Mouse (Mus musculus): ENCODE results near the gene Hltf. TPM values are rescaled to one million over a fixed set of nuclear protein-coding genes. Genes with fewer than 3 reads are reported as not detected.

The Hltf gene
- polyA plus RNA-seq, 1 experiment from 2014 or later: 16.5 TPM

DNA sequence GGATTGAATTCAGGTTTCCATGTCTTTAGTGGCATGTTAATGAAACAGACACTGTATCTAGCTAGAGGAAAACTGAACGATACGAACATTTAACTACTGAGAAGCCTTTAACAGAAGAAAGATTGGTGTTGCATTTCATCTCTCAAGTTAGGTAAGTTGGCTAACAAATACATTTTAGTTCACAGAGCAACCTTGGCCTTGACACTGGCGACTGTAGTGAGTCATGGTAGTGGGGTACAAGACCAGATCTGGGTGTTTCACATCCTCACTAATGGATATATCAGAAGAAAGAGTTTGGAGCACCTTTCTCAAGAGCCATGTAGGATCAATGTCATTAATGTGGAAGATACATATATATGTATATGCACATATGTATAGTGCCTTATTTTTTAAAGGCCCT is 94.0 kb downstream of the Hltf start:
- Histone ChIP-seq H3K4me2 (no peak overlapping the region), H3K4me1 (no peaks in the 10 kb centered on the region; the same call in 1 of the 2 replicates), H3K4me3 (replicated peaks) (no peak overlapping the region), H3K27ac (no peak overlapping the region), H3K9me3 (no peaks in the 10 kb centered on the region), H3K27me3 (replicated peaks) (no peaks in the 10 kb centered on the region), H3K9ac (no peak overlapping the region), H3K36me3 (peaks cover 5% of the 10 kb centered on the region; the same call in 1 of the 2 replicates)
- no peak for ATAC-seq (ENCODE audit: insufficient read depth, low FRiP score, low read depth)
- 95% methylated on average over 3 of the region's 3 CpGs for WGBS

DNA sequence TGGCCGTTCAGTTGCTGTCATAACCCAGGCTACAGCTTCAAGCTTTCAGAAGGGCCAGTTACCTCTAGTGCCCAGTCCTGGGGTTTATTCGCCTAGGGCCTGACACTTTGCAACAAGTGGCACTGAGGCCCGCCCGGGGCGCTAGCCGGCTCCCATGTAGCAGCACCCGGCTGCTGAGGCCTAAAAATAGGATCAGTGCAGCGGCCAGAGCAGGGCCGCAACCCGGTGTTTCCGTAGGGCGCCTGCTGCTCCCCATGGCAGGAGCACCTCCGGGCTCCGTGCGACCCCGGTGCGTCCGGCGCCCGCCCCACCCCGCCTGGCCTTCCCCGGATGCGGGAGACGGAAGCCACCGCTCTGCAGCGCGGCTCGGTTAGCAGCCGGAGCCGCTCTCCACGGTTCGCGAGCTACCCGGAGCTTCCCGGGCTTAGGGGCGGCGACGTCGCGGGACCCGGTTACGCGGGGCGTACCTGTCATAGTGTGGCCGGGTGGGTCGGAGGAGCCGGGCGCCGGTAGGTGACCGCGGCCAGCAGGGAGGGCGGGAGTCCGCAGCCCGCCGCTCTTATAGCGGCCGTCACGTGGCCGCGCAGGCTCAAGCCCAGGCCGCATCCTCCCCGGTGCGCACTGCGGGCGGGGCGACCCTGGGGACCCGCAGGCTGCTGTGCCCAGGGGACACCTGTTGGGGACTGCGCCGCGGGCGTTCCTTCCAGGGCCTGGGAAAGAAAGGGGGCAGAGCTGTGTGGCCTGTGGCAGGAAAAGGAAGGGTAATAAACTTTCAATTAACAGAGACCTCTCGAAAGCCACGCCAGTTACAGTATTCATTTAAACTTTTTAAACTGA is 97.1 kb downstream of the Hltf start, which contains the start of gene Gyg:
Gene Gyg (minus strand): TSS at position 787 of the 837 bp plus-strand sequence.
- under 1% methylated on average over 73 of the region's 73 CpGs for WGBS
- Histone ChIP-seq H3K27me3 (replicated peaks) (no peaks in the 10 kb centered on the region), H3K27ac (peak within 1 kb of the TSS; percentile 57; the same call in 1 of the 2 replicates), H3K36me3 (peaks cover 5% of the 10 kb centered on the region; the same call in 1 of the 2 replicates), H3K9me3 (no peaks in the 10 kb centered on the region), H3K4me3 (replicated peaks) (peak within 1 kb of the TSS; percentile 75), H3K9ac (peak within 1 kb of the TSS; percentile 72), H3K4me2 (peak within 1 kb of the TSS; percentile 87), H3K4me1 (no peaks in the 10 kb centered on the region; the same call in 1 of the 2 replicates)
- peak; percentile 95 for ATAC-seq (ENCODE audit: insufficient read depth, low FRiP score, low read depth)

- no peak overlapping the region for H3K4me3 ChIP-seq (replicated peaks)
- WGBS: 76% methylated on average over 6 of the region's 6 CpGs
- no peaks in the 10 kb centered on the region for H3K27me3 ChIP-seq (replicated peaks)
- H3K9ac ChIP-seq: no peak overlapping the region
- H3K27ac ChIP-seq: no peak overlapping the region
- peak overlapping the region; percentile 87 for H3K4me2 ChIP-seq
- no peaks in the 10 kb centered on the region; the same call in 1 of the 2 replicates for H3K4me1 ChIP-seq
- no peaks in the 10 kb centered on the region for H3K9me3 ChIP-seq
- H3K36me3 ChIP-seq: peaks cover 3% of the 10 kb centered on the region; the same call in 1 of the 2 replicates
- no peak for ATAC-seq (ENCODE audit: insufficient read depth, low FRiP score, low read depth)
These were observed 97.9 kb downstream of the Hltf start for GRCm38 (mm10) chr3:20155476-20155875.

GRCm38 (mm10) chr3:20167487-20167886 is 109.9 kb downstream of the Hltf start:
- no peak overlapping the region for H3K9ac ChIP-seq
- no peak overlapping the region for H3K4me2 ChIP-seq
- H3K4me1 ChIP-seq: no peaks in the 10 kb centered on the region
- no peak overlapping the region for H3K4me3 ChIP-seq (replicated peaks)
- no peaks in the 10 kb centered on the region for H3K9me3 ChIP-seq
- no peak overlapping the region for H3K27ac ChIP-seq
- H3K27me3 ChIP-seq (replicated peaks): no peaks in the 10 kb centered on the region
- no peaks in the 10 kb centered on the region for H3K36me3 ChIP-seq
- WGBS: 47% methylated on average over 1 of the region's 1 CpGs
- no peak for ATAC-seq (ENCODE audit: insufficient read depth, low FRiP score, low read depth)

Other genes starting within 250 kb of the Hltf start
- 0.99 and 1.7 TPM in 2 replicates for gene Cp, start 100.8 kb upstream of the Hltf start, polyA plus RNA-seq (2015; fragmentation: Nextera tagmentation; extraction: Ambion mirVana)
- gene Hps3, start 22.5 kb upstream of the Hltf start, polyA plus RNA-seq (2015; fragmentation: Nextera tagmentation; extraction: Ambion mirVana): 8.9 and 9.5 TPM in 2 replicates
- gene Gyg, start 97.5 kb downstream of the Hltf start, polyA plus RNA-seq (2015; fragmentation: Nextera tagmentation; extraction: Ambion mirVana): 54.3 and 62.6 TPM in 2 replicates
- gene Cpa3, start 184.4 kb downstream of the Hltf start, polyA plus RNA-seq (2015; fragmentation: Nextera tagmentation; extraction: Ambion mirVana): 30.6 and 30.9 TPM in 2 replicates
- 88.0 and 101 TPM in 2 replicates for gene Cpb1, start 217.9 kb downstream of the Hltf start, polyA plus RNA-seq (2015; fragmentation: Nextera tagmentation; extraction: Ambion mirVana)

Measured in stomach, embryonic 15.5 days (tissue).